Mouse (Mus musculus) limb, embryonic 15.5 days (tissue): ENCODE measurements at regions not wholly inside any gene's neighbourhood (a gene's known extent, or its start where the extent isn't known, plus 50 kb on each side); places are given as distances from the start of the nearest gene placed in this dataset.

Experiments used
- ATAC-seq: fragments of 200-750 bp; cut with Nextera tagmentation; 2 replicates; pipeline ENCODE4 v1.8.0; 2017; ENCODE audit warnings: low read depth, moderate TSS enrichment; ENCODE audit not compliant: insufficient number of reproducible peaks, low FRiP score, low TSS enrichment
- H3K27ac ChIP-seq: fragments of 300-500 bp; sonication (generic); 2 replicates; pipeline ENCODE4 v1.5.1; 2015; ENCODE audit warnings: moderate library complexity, mild to moderate bottlenecking, inconsistent platforms
- H3K27me3 ChIP-seq: fragments of 300-500 bp; sonication (generic); 2 replicates; pipeline ENCODE4 v1.6.1; 2015; ENCODE audit warnings: inconsistent platforms
- H3K36me3 ChIP-seq: fragments of 300-500 bp; sonication (generic); 2 replicates; pipeline ENCODE4 v1.6.1; 2015; ENCODE audit warnings: inconsistent platforms
- H3K4me1 ChIP-seq: fragments of 300-500 bp; sonication (generic); 2 replicates; pipeline ENCODE4 v1.6.1; 2015; ENCODE audit warnings: inconsistent platforms
- H3K4me2 ChIP-seq: fragments of 300-500 bp; sonication (generic); 2 replicates; pipeline ENCODE4 v1.6.1; 2015; ENCODE audit warnings: mild to moderate bottlenecking, inconsistent platforms
- H3K4me3 ChIP-seq: fragments of 300-500 bp; sonication (generic); 2 replicates; pipeline ENCODE4 v1.5.1; 2015; ENCODE audit warnings: mild to moderate bottlenecking, inconsistent platforms
- H3K9ac ChIP-seq: fragments of 300-500 bp; sonication (generic); 2 replicates; pipeline ENCODE4 v1.6.1; 2015; ENCODE audit warnings: inconsistent platforms
- H3K9me3 ChIP-seq: fragments of 300-500 bp; sonication (generic); 2 replicates; pipeline ENCODE4 v1.6.1; 2016; ENCODE audit warnings: inconsistent platforms
- WGBS: fragments of 180-500 bp; shearing (Covaris S2); methylation state at CpG from one replicate; pipeline ENCODE4 v1.1.7; 2015; 5-methylcytosine and 5-hydroxymethylcytosine counted together

GRCm38 (mm10) chr3:148202148-148202547 lies 788.2 kb downstream of the Adgrl2 start:
- H3K4me2 ChIP-seq = no peak overlapping the region
- no peak overlapping the region for H3K27ac ChIP-seq
- H3K36me3 ChIP-seq = no peaks in the 10 kb centered on the region
- no peaks in the 10 kb centered on the region for H3K9me3 ChIP-seq
- H3K27me3 ChIP-seq = no peaks in the 10 kb centered on the region
- no peak overlapping the region for H3K4me3 ChIP-seq
- no peaks in the 10 kb centered on the region for H3K4me1 ChIP-seq
- ATAC-seq = no peak
- 60% methylated on average over 3 of the region's 3 CpGs for WGBS
- H3K9ac ChIP-seq = no peak overlapping the region

DNA sequence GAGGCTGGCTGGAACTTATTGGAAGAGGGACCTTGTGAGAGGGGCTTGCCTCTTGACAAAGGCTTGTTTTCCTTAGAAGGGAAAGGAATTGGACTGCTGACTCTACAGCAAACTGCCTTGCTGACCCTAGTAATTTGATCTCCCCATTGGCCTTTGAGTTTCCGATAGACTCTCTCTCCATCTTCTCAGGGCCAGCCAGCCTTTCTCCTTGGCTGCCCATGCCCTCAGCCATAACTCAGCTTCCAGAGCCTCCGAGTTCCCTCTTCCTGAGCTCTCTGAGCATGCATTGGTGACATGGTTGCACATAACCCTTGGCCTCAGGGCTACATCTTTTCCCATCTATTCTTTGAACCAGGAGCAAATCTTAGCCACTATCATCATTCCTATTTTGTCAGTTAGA lies 803.7 kb downstream of the Adgrl2 start:
- no peak overlapping the region for H3K9ac ChIP-seq
- no peaks in the 10 kb centered on the region for H3K9me3 ChIP-seq
- H3K4me3 ChIP-seq = no peak overlapping the region
- no peaks in the 10 kb centered on the region for H3K36me3 ChIP-seq
- no peak for ATAC-seq
- 55% methylated on average over 2 of the region's 2 CpGs for WGBS
- no peak overlapping the region for H3K4me2 ChIP-seq
- no peaks in the 10 kb centered on the region for H3K4me1 ChIP-seq
- no peaks in the 10 kb centered on the region for H3K27me3 ChIP-seq
- no peak overlapping the region for H3K27ac ChIP-seq

- no peaks in the 10 kb centered on the region for H3K9me3 ChIP-seq
- H3K27ac ChIP-seq = no peak overlapping the region
- 80% methylated on average over 1 of the region's 1 CpGs for WGBS
- H3K4me2 ChIP-seq = no peak overlapping the region
- H3K36me3 ChIP-seq = no peaks in the 10 kb centered on the region
- ATAC-seq = no peak
- no peak overlapping the region for H3K4me3 ChIP-seq
- no peaks in the 10 kb centered on the region for H3K4me1 ChIP-seq
- no peak overlapping the region for H3K9ac ChIP-seq
- H3K27me3 ChIP-seq = no peaks in the 10 kb centered on the region
Measured at GRCm38 (mm10) chr3:148167556-148167955, 822.8 kb downstream of the Adgrl2 start.

- Histone ChIP-seq H3K9ac (no peak overlapping the region), H3K4me1 (no peaks in the 10 kb centered on the region), H3K27ac (no peak overlapping the region), H3K27me3 (no peaks in the 10 kb centered on the region), H3K4me2 (no peak overlapping the region), H3K36me3 (no peaks in the 10 kb centered on the region), H3K9me3 (no peaks in the 10 kb centered on the region), H3K4me3 (no peak overlapping the region)
- no peak for ATAC-seq
- 71% methylated on average over 3 of the region's 3 CpGs for WGBS
Measured at GRCm38 (mm10) chr3:148159059-148159458, 831.3 kb downstream of the Adgrl2 start.

GRCm38 (mm10) chr3:148158533-148158932 lies 831.8 kb downstream of the Adgrl2 start:
- 86% methylated on average over 2 of the region's 2 CpGs for WGBS
- Histone ChIP-seq H3K27me3 (no peaks in the 10 kb centered on the region), H3K27ac (no peak overlapping the region), H3K9ac (no peak overlapping the region), H3K36me3 (no peaks in the 10 kb centered on the region), H3K9me3 (no peaks in the 10 kb centered on the region), H3K4me1 (no peaks in the 10 kb centered on the region), H3K4me3 (no peak overlapping the region), H3K4me2 (no peak overlapping the region)
- no peak for ATAC-seq

GRCm38 (mm10) chr3:148143776-148144175 lies 846.6 kb downstream of the Adgrl2 start:
- Histone ChIP-seq H3K27ac (no peak overlapping the region), H3K27me3 (no peaks in the 10 kb centered on the region), H3K4me1 (no peaks in the 10 kb centered on the region), H3K4me2 (no peak overlapping the region), H3K4me3 (no peak overlapping the region), H3K9ac (no peak overlapping the region), H3K36me3 (no peaks in the 10 kb centered on the region), H3K9me3 (no peaks in the 10 kb centered on the region)
- ATAC-seq = no peak
- WGBS = 74% methylated on average over 2 of the region's 2 CpGs

- Histone ChIP-seq H3K27me3 (no peaks in the 10 kb centered on the region), H3K4me3 (no peak overlapping the region), H3K9ac (no peak overlapping the region), H3K4me1 (no peaks in the 10 kb centered on the region), H3K9me3 (no peaks in the 10 kb centered on the region), H3K36me3 (no peaks in the 10 kb centered on the region), H3K27ac (no peak overlapping the region), H3K4me2 (no peak overlapping the region)
- 52% methylated on average over 3 of the region's 3 CpGs for WGBS
- ATAC-seq = no peak
Measured at GRCm38 (mm10) chr3:148136791-148137251, 853.5 kb downstream of the Adgrl2 start.

DNA sequence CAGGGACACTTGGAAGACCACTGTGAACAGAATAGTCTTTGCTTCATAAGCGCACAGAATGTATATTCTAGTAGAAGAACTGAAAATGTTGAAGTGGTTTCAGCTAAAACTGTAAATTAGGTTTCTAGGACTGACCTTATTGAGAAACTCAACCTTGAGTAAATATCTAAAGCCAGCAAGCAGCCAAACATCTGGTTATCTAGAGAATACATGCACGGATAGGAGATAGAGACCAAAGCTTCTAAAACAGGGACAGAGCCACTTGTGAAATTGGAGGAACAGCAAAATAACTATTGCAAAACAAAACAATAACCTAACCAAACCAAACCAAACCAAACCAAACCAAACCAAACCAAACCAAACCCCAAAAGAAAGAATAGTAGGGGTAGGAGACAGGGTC lies 855.7 kb downstream of the Adgrl2 start:
- Histone ChIP-seq H3K9me3 (no peaks in the 10 kb centered on the region), H3K27ac (no peak overlapping the region), H3K27me3 (no peaks in the 10 kb centered on the region), H3K36me3 (no peaks in the 10 kb centered on the region), H3K4me3 (no peak overlapping the region), H3K9ac (no peak overlapping the region), H3K4me1 (no peaks in the 10 kb centered on the region), H3K4me2 (no peak overlapping the region)
- ATAC-seq = no peak
- 80% methylated on average over 2 of the region's 2 CpGs for WGBS

- no peak overlapping the region for H3K27ac ChIP-seq
- H3K9ac ChIP-seq = no peak overlapping the region
- no peaks in the 10 kb centered on the region for H3K27me3 ChIP-seq
- no peak overlapping the region for H3K4me3 ChIP-seq
- ATAC-seq = no peak
- no peaks in the 10 kb centered on the region for H3K4me1 ChIP-seq
- no peak overlapping the region for H3K4me2 ChIP-seq
- H3K36me3 ChIP-seq = no peaks in the 10 kb centered on the region
- H3K9me3 ChIP-seq = no peaks in the 10 kb centered on the region
Measured at GRCm38 (mm10) chr3:148115576-148115975, 874.8 kb downstream of the Adgrl2 start.

DNA sequence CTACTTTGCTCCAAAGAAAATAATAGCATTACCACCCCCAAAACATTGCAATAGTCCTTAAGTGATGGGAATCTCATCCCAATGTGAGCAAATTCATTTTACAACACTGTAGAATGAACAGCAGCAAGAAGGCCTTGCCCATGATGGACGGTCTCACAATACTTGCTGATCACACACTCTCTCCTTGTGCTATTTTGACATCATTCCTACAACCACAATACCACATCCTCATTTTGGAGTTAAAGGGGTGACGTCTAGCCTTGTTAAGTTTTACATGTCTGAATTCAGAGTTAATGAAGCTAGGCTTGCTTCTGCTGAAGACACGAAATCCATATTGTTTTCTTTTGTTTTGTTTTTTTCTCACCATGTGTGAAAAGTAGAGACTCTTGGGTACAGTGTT lies 878.2 kb downstream of the Adgrl2 start:
- Histone ChIP-seq H3K36me3 (no peaks in the 10 kb centered on the region), H3K9me3 (no peaks in the 10 kb centered on the region), H3K27ac (no peak overlapping the region), H3K27me3 (no peaks in the 10 kb centered on the region), H3K9ac (no peak overlapping the region), H3K4me1 (no peaks in the 10 kb centered on the region), H3K4me2 (no peak overlapping the region), H3K4me3 (no peak overlapping the region)
- no peak for ATAC-seq
- WGBS = 80% methylated on average over 3 of the region's 3 CpGs

- H3K9me3 ChIP-seq = no peaks in the 10 kb centered on the region
- no peak for ATAC-seq
- 60% methylated on average over 1 of the region's 1 CpGs for WGBS
Measured at GRCm38 (mm10) chr3:148107031-148107430, 883.3 kb downstream of the Adgrl2 start.

GRCm38 (mm10) chr3:148093930-148094329 lies 896.4 kb downstream of the Adgrl2 start:
- Histone ChIP-seq H3K4me1 (no peaks in the 10 kb centered on the region), H3K9ac (no peak overlapping the region), H3K27ac (no peak overlapping the region), H3K9me3 (no peaks in the 10 kb centered on the region), H3K36me3 (no peaks in the 10 kb centered on the region), H3K27me3 (no peaks in the 10 kb centered on the region), H3K4me3 (no peak overlapping the region), H3K4me2 (no peak overlapping the region)
- ATAC-seq = no peak
- 90% methylated on average over 4 of the region's 4 CpGs for WGBS

More at GRCm38 (mm10) chr3:148107031-148107430, 883.3 kb downstream of the Adgrl2 start:
- Histone ChIP-seq H3K27ac (no peak overlapping the region), H3K4me1 (no peaks in the 10 kb centered on the region), H3K27me3 (no peaks in the 10 kb centered on the region), H3K4me2 (no peak overlapping the region), H3K36me3 (no peaks in the 10 kb centered on the region), H3K9ac (no peak overlapping the region), H3K4me3 (no peak overlapping the region)

GRCm38 (mm10) chr3:148075841-148076240 lies 914.5 kb downstream of the Adgrl2 start:
- Histone ChIP-seq H3K27ac (no peak overlapping the region), H3K36me3 (no peaks in the 10 kb centered on the region), H3K4me1 (no peaks in the 10 kb centered on the region), H3K9me3 (no peaks in the 10 kb centered on the region), H3K27me3 (no peaks in the 10 kb centered on the region), H3K9ac (no peak overlapping the region), H3K4me2 (no peak overlapping the region), H3K4me3 (no peak overlapping the region)
- 43% methylated on average over 2 of the region's 2 CpGs for WGBS
- ATAC-seq = no peak
